Mouse (Mus musculus) c-Kit-positive CD71-positive TER-119-positive erythroid progenitor cells, embryonic 14.5 days (primary cell): Measurements from ENCODE around the gene Sncg.
"Not testable (repeated sequence)": the region's sequence is repeated elsewhere in the genome, so short reads cannot be mapped to it uniquely, and the experiment has no call there.

Experiments
- DNase-seq: peaks from one replicate; pipeline ENCODE4 v3.0.0-alpha.2; 2013; ENCODE audit warnings: low spot score

The Sncg gene

DNA sequence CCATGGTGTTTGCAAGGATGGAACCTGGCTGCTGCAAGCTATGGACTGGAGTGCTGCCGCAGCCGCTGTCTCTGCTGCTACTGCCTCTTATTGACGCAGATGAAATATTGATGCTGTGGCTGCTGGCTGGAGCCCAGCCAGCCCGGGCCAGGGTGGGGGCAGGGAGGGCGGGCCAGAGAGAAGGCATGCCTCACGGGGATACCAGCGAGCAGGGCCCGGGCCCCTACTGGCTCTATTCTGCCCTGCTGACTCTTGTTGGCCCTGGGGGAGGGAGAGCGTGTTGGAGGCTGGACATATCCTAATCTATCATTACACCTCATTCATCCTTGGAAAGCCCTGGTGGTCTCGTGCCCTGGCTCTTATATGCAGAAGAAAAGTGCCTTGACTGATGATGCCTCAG is at the start of gene Sncg:
Gene Sncg, minus strand, starts transcription at position 213 of the 400 bp plus-strand sequence.
- DNase-seq: no peak

- DNase-seq: no peak
Observed at GRCm38 (mm10) chr14:34421078-34421477, 46.5 kb upstream of the Sncg start.

GRCm38 (mm10) chr14:34417501-34417900 is 42.9 kb upstream of the Sncg start:
- no peak for DNase-seq

- not testable (repeated sequence) for DNase-seq
Observed at GRCm38 (mm10) chr14:34416946-34417345, 42.4 kb upstream of the Sncg start.

- no peak for DNase-seq
Observed at GRCm38 (mm10) chr14:34412164-34412896, 37.7 kb upstream of the Sncg start.

GRCm38 (mm10) chr14:34410716-34411115 is 36.1 kb upstream of the Sncg start:
- DNase-seq: no peak

DNA sequence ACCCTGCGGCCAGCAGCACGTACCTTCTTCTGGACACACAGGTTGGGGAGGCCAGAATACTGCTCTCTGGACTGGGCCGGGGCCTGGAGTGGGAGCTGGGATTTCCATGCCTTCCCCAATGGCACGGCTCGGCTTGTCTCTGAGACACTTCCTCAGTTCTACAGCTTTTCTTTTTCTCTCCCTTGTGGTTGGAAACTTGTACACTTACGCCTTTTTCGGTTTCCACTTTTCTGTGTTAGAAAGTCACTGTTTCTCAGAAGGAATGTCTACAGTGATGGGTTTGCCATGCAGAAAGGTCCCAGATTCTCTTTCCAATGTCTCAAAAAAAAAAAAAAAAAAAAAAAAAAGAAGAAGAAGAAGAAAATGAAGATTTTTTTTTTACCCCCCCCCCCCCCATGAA is 28.8 kb upstream of the Sncg start:
- no peak for DNase-seq

- no peak for DNase-seq
Observed at GRCm38 (mm10) chr14:34402871-34403270, 28.3 kb upstream of the Sncg start.

GRCm38 (mm10) chr14:34401135-34401534 is 26.5 kb upstream of the Sncg start:
- DNase-seq: peak; percentile 62

DNA sequence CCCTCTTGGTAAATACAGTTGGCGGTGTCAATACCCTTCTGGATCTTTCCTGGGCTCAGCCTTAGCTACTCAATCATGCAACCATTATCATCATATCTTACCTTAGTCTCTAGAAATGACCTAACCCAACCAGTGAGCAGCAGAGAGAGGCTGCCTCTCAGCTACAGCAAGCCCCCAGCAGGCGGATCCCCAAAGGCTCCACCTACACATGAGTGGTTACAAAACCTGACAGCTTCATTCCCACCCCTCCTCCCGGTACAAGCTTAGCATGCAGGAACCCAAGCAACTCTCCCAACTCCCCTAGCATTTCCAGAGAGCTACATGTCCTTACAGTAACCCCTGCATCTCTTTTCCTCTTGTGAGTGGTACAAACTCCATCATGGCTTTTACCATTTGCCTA is 25.4 kb upstream of the Sncg start:
- DNase-seq: no peak

- no peak for DNase-seq
Observed at GRCm38 (mm10) chr14:34399301-34399700, 24.7 kb upstream of the Sncg start.

DNA sequence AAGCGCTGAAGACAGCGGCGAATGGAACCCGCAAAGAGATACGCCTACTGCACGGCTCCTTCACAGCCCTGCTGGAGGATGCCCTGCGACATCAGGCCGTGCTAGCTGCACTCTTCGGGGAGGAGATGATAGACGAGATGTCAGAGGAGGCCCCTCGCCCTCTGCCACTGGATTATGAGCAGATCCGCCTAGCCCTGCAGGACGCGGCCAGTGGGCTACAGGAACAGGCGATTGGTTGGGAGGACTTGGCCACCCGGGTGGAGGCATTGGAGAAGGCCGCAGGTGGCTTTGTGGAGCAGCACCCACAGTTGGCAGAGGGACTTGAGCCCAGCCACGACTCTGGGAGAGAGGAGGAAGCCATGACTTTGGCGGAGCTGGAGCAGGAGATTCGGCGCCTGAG is 24.3 kb upstream of the Sncg start:
- DNase-seq: no peak

DNA sequence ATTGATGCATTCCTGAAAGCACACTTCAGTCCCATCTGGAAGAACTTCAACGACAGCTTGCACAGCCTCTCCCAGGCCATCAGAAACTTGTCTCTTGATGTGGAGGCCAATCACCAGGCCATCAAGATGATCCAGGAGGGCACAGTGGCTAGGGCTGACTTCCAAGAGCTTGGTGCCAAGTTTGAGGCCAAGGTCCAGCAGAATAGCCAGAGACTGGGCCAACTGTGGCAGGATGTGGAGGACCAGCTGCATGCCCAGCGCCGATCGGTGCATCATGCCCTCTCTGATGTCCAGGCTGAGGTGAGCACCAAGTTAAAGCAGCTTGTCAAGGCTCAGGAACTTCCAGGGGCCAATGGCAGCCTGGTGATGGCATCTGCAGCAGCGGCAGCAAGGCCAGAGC is 23.3 kb upstream of the Sncg start:
- DNase-seq: no peak

GRCm38 (mm10) chr14:34393295-34393694 is 18.7 kb upstream of the Sncg start:
- DNase-seq: no peak

GRCm38 (mm10) chr14:34382921-34383704 is 8.5 kb upstream of the Sncg start:
- DNase-seq: no peak

GRCm38 (mm10) chr14:34378560-34379331 is 4.2 kb upstream of the Sncg start:
- DNase-seq: no peak

- DNase-seq: no peak
Observed at GRCm38 (mm10) chr14:34377121-34377520, 2.5 kb upstream of the Sncg start.

DNA sequence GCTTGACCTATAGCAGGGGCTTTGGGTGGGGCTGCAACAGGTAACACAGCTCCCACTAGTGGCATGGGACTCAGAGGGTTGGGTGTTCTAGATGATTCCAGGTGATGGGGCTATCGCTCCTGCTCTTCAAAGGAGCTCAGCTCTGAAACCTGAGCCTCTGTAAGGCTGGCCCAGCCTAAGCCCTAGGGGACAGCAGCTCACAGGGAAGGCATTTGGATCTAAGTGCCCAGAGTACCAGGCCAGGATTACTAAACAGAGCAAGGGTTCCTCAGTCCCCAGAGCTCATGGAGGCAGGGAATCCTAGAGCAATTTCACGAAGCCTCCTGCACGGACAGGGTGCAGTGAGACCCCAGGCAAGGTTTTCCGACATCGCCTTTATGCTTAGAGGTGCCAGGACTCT is 1.4 kb upstream of the Sncg start:
- no peak for DNase-seq

DNA sequence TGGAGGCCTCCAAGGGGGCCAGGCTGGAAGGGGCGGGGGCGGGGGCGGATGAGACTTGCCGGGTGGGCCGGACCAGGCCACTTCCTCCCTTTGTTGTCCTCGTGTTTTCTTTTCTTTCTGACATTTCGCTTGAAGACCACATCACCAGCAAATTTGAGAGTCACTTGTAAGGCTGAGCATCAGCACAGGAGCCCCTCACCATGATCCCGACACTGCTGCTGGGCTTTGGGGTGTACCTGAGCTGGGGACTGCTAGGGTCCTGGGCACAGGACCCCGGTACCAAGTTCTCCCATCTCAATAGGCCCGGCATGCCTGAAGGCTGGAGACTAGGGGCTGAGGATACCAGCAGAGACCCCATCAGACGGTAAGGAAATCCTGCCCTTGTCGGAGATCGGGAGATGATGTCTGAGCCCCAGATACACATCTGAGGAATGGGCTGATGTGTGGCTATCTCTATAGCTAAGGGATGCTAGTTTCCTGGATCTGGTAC is 871 bp upstream of the Sncg start, which contains the start of gene Mmrn2:
Gene Mmrn2, plus strand, starts transcription at position 51 of the 490 bp plus-strand sequence.
- DNase-seq: no peak

DNA sequence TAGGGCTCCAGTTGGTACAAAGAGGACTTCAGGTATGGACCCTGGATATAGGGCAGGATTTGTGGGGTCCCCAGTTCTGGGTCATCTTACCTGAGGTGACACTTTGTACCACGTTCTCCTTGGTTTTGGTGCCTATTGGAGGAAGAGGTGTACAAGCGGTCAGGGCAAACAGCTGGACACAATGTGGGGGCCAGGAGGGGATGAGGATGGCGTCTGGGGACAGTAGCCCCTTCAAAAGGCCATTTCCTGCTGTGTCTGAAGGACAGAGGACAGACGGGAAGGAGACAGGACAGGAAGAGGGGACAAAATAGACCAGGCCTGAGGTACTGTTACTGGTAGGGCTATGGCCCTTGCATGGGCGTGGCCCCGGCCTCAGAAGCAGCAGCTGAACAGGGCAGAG is 1.0 kb downstream of the Sncg start:
- DNase-seq: no peak

DNA sequence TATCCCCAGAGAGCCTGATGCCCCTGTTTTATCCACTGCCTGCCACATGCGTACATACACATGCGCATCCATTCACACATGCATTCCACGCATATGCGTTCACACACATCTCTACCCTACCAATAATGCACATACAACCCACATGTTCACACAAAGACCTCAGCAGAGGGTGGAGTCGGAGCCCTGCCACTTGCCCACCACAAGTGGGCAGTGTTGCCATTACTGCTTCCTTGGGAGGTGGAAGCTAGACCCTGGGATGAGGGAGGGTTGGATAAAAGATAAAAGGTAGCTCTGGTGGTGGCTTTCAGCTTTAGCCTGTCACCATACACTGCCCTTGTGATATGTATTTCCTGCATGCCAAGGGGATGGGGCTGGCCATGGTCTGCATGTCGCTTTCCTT is 1.9 kb downstream of the Sncg start:
- no peak for DNase-seq

DNA sequence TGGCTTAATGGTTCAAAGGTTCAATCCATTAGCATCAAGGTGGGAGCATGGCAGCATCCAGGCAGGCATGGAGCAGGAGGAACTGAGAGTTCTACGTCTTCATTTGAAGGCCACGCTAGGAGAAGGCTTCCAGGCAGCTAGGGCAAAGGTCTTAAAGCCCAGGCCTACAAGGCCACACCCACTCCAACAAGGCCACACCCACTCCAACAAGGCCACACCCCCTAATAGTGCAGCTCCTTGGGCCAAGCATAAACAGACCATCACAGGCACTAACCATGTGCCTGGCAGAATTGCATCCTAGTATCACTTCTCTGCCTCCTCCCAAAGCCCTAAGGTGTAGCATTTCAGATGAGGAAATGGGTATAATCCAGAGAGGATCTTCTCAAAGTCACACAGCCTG is 2.8 kb downstream of the Sncg start:
- DNase-seq: no peak

- DNase-seq: no peak
Observed at GRCm38 (mm10) chr14:34370921-34371320, 3.7 kb downstream of the Sncg start.
